Mouse (Mus musculus): ENCODE data around the gene Shb. TPM values are rescaled to one million over a fixed set of nuclear protein-coding genes. Genes with fewer than 3 reads are reported as not detected.
A peak's percentile ranks its signal among the peaks of the same experiment; 100 is the strongest.

The Shb gene
- polyA plus RNA-seq, 1 experiment from 2014 or later, result 11.1 TPM

- ATAC-seq (replicated peaks; ENCODE audit: insufficient number of reproducible peaks, low FRiP score, low TSS enrichment), result no peak
Observed at GRCm38 (mm10) chr4:45471654-45472556, 60.4 kb downstream of the Shb start.

GRCm38 (mm10) chr4:45469057-45469456 lies 63.2 kb downstream of the Shb start:
- Histone ChIP-seq H3K9ac (ENCODE audit: low read depth, low read length) (no peak overlapping the region), H3K4me2 (no peak overlapping the region), H3K4me3 (ENCODE audit: low read depth, low read length) (no peak overlapping the region), H3K4me1 (ENCODE audit: control insufficient read depth, insufficient read depth, low read length) (peaks cover 67% of the 10 kb centered on the region), H3K27me3 (ENCODE audit: control insufficient read depth, insufficient read depth, low read length) (no peaks in the 10 kb centered on the region), H3K27ac (ENCODE audit: low read depth, low read length) (peak overlapping the region; percentile 84), H3K36me3 (ENCODE audit: control insufficient read depth, insufficient read depth, low read length) (peaks cover 6% of the 10 kb centered on the region; the same call in 1 of the 2 replicates), H3K9me3 (replicated peaks; ENCODE audit: control insufficient read depth, low read length) (no peaks in the 10 kb centered on the region)
- 18% methylated on average over 6 of the region's 6 CpGs for WGBS (ENCODE audit: insufficient replicate concordance)
- no peak for ATAC-seq (replicated peaks; ENCODE audit: insufficient number of reproducible peaks, low FRiP score, low TSS enrichment)

More at GRCm38 (mm10) chr4:45471654-45472556, 60.4 kb downstream of the Shb start:
- H3K9me3 ChIP-seq (replicated peaks; ENCODE audit: control insufficient read depth, low read length), result no peaks in the 10 kb centered on the region
- no peak overlapping the region for H3K4me3 ChIP-seq (ENCODE audit: low read depth, low read length)
- H3K4me1 ChIP-seq (ENCODE audit: control insufficient read depth, insufficient read depth, low read length), result peaks cover 84% of the 10 kb centered on the region
- H3K27ac ChIP-seq (ENCODE audit: low read depth, low read length), result peak overlapping the region; percentile 91
- H3K9ac ChIP-seq (ENCODE audit: low read depth, low read length), result peak overlapping the region; percentile 34
- H3K36me3 ChIP-seq (ENCODE audit: control insufficient read depth, insufficient read depth, low read length), result peaks cover 6% of the 10 kb centered on the region; the same call in 1 of the 2 replicates
- H3K4me2 ChIP-seq, result peak overlapping the region; percentile 24
- 33% methylated on average over 11 of the region's 11 CpGs for WGBS (ENCODE audit: insufficient replicate concordance)
- no peaks in the 10 kb centered on the region for H3K27me3 ChIP-seq (ENCODE audit: control insufficient read depth, insufficient read depth, low read length)

DNA sequence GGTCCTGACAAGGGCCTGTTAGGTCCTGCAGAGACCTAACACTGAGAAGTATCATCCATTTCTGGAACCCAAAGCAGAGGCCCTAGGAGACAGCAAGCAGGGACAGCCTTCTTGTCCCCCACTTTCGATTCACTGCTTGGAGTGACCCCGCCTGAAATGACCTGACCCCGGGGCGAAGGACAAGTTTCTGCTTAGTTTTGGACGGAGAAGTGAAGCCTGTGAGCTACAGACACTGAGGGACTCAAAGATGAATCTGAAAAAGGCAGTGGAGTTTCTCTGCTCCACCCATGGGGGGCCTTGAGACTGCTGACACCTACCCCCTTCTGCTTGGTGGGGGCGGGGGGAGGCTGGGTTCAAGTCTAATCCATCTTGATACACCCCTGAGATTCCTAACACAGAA lies 63.8 kb downstream of the Shb start:
- peaks cover 6% of the 10 kb centered on the region; the same call in 1 of the 2 replicates for H3K36me3 ChIP-seq (ENCODE audit: control insufficient read depth, insufficient read depth, low read length)
- H3K27me3 ChIP-seq (ENCODE audit: control insufficient read depth, insufficient read depth, low read length), result no peaks in the 10 kb centered on the region
- no peaks in the 10 kb centered on the region for H3K9me3 ChIP-seq (replicated peaks; ENCODE audit: control insufficient read depth, low read length)
- peak overlapping the region; percentile 1; the same call in 1 of the 2 replicates for H3K9ac ChIP-seq (ENCODE audit: low read depth, low read length)
- H3K27ac ChIP-seq (ENCODE audit: low read depth, low read length), result peak overlapping the region; percentile 84
- no peak for ATAC-seq (replicated peaks; ENCODE audit: insufficient number of reproducible peaks, low FRiP score, low TSS enrichment)
- no peak overlapping the region for H3K4me2 ChIP-seq
- H3K4me1 ChIP-seq (ENCODE audit: control insufficient read depth, insufficient read depth, low read length), result peaks cover 62% of the 10 kb centered on the region
- H3K4me3 ChIP-seq (ENCODE audit: low read depth, low read length), result no peak overlapping the region
- 73% methylated on average over 6 of the region's 6 CpGs for WGBS (ENCODE audit: insufficient replicate concordance)

DNA sequence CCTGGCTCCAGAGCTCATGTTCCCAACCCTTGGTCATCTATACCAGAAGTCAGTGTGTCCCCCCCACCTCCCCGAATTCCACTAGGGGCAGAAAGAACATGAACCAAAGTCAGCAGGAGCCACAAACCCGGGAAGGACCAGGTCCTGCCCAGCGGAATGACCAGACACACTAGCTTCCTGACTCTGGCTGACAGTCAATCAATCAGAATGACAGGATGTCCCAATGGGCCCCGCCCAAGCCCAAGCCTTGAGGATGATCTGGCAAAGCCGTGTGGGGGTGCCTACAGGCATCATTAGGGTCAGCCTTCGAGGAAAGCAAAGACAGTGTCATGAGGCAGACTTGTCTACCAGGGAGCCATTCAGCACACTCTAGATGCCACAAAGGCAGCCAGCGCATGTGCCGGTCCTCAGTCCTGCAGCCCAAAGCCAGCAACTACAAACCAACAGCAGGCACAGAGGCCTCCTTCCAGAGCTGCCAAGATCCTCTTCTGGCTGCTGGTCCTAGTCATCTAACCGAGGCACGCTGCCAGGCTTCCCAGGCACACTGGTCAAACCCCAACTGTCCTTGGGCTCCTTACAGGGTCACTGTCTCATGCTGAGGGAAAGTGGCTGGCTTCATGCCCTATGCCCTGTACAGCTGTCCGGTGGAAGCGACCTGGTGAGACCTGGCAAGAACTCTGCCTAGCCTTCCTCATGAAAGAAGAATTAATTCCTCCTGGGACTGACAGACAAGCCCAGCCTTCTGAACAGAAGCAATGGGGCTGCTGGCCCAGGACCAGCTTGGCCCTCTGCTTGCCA lies 65.0 kb downstream of the Shb start:
- no peak for ATAC-seq (replicated peaks; ENCODE audit: insufficient number of reproducible peaks, low FRiP score, low TSS enrichment)

DNA sequence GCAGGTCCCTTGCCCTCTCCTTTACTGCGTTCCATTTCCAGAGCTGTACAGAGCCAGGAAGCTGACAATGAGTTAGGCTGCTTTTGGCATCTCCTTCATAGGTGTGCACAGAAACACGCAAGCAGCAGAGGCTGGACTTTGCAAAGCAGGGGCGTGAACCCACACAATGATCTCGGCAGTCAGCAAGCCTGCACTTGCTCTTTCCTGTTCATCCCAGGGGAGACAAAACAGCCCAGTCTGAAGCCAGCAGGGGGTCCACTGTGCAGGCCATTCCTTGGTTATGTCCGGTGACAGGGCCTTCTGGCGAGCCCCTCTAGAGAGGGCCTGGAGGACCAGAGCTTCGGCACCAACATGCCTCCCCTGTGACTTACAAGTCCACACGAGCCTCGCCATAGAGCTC lies 67.3 kb downstream of the Shb start:
- Histone ChIP-seq H3K4me3 (ENCODE audit: low read depth, low read length) (no peak overlapping the region), H3K4me2 (no peak overlapping the region), H3K36me3 (ENCODE audit: control insufficient read depth, insufficient read depth, low read length) (0 out of 2 replicates have a peak, but pooled peaks cover 2% of the 10 kb centered on the region), H3K9ac (ENCODE audit: low read depth, low read length) (peak overlapping the region; percentile 17), H3K4me1 (ENCODE audit: control insufficient read depth, insufficient read depth, low read length) (peaks cover 43% of the 10 kb centered on the region), H3K27ac (ENCODE audit: low read depth, low read length) (no peak overlapping the region), H3K9me3 (replicated peaks; ENCODE audit: control insufficient read depth, low read length) (no peaks in the 10 kb centered on the region), H3K27me3 (ENCODE audit: control insufficient read depth, insufficient read depth, low read length) (no peaks in the 10 kb centered on the region)
- no peak for ATAC-seq (replicated peaks; ENCODE audit: insufficient number of reproducible peaks, low FRiP score, low TSS enrichment)
- WGBS (ENCODE audit: insufficient replicate concordance), result 64% methylated on average over 9 of the region's 9 CpGs

More for the DNA sequence above, 65.0 kb downstream of the Shb start:
- H3K4me2 ChIP-seq, result no peak overlapping the region
- no peaks in the 10 kb centered on the region for H3K9me3 ChIP-seq (replicated peaks; ENCODE audit: control insufficient read depth, low read length)
- H3K27me3 ChIP-seq (ENCODE audit: control insufficient read depth, insufficient read depth, low read length), result no peaks in the 10 kb centered on the region
- H3K9ac ChIP-seq (ENCODE audit: low read depth, low read length), result peak overlapping the region; percentile 11; the same call in 1 of the 2 replicates
- 0 out of 2 replicates have a peak overlapping the region, but pooled peaks have one; percentile 13 for H3K27ac ChIP-seq (ENCODE audit: low read depth, low read length)
- peaks cover 6% of the 10 kb centered on the region; the same call in 1 of the 2 replicates for H3K36me3 ChIP-seq (ENCODE audit: control insufficient read depth, insufficient read depth, low read length)
- H3K4me1 ChIP-seq (ENCODE audit: control insufficient read depth, insufficient read depth, low read length), result peaks cover 50% of the 10 kb centered on the region
- WGBS (ENCODE audit: insufficient replicate concordance), result 70% methylated on average over 12 of the region's 12 CpGs
- H3K4me3 ChIP-seq (ENCODE audit: low read depth, low read length), result no peak overlapping the region

DNA sequence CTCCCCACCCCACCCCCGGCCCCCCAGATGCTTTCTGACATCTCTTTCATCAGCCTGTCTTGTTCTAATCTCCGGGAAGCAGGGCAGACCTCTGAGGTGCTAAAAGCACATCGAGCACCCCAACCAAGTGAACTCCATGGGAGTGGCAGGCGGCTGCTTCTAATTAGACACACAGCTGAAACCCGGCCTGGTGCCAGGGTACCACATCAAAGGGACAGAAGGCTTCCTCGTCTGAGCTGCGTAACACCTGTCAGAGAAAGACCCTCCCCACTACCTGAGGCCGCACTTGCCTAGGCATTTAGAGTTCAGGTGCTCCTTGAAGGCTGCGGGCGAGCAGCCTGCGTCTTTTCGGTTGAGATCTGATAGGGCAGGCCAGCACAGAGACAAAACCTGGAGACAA lies 67.7 kb downstream of the Shb start:
- Histone ChIP-seq H3K36me3 (ENCODE audit: control insufficient read depth, insufficient read depth, low read length) (0 out of 2 replicates have a peak, but pooled peaks cover 2% of the 10 kb centered on the region), H3K4me3 (ENCODE audit: low read depth, low read length) (no peak overlapping the region), H3K27me3 (ENCODE audit: control insufficient read depth, insufficient read depth, low read length) (no peaks in the 10 kb centered on the region), H3K9ac (ENCODE audit: low read depth, low read length) (peak overlapping the region; percentile 17; the same call in 1 of the 2 replicates), H3K27ac (ENCODE audit: low read depth, low read length) (no peak overlapping the region), H3K9me3 (replicated peaks; ENCODE audit: control insufficient read depth, low read length) (no peaks in the 10 kb centered on the region), H3K4me2 (no peak overlapping the region), H3K4me1 (ENCODE audit: control insufficient read depth, insufficient read depth, low read length) (peaks cover 42% of the 10 kb centered on the region)
- no peak for ATAC-seq (replicated peaks; ENCODE audit: insufficient number of reproducible peaks, low FRiP score, low TSS enrichment)
- 54% methylated on average over 12 of the region's 12 CpGs for WGBS (ENCODE audit: insufficient replicate concordance)

GRCm38 (mm10) chr4:45464123-45464522 lies 68.1 kb downstream of the Shb start:
- no peaks in the 10 kb centered on the region for H3K9me3 ChIP-seq (replicated peaks; ENCODE audit: control insufficient read depth, low read length)
- H3K27ac ChIP-seq (ENCODE audit: low read depth, low read length), result no peak overlapping the region
- H3K36me3 ChIP-seq (ENCODE audit: control insufficient read depth, insufficient read depth, low read length), result 0 out of 2 replicates have a peak, but pooled peaks cover 2% of the 10 kb centered on the region
- no peaks in the 10 kb centered on the region for H3K27me3 ChIP-seq (ENCODE audit: control insufficient read depth, insufficient read depth, low read length)
- H3K9ac ChIP-seq (ENCODE audit: low read depth, low read length), result no peak overlapping the region
- H3K4me3 ChIP-seq (ENCODE audit: low read depth, low read length), result no peak overlapping the region
- no peak for ATAC-seq (replicated peaks; ENCODE audit: insufficient number of reproducible peaks, low FRiP score, low TSS enrichment)
- 93% methylated on average over 3 of the region's 3 CpGs for WGBS (ENCODE audit: insufficient replicate concordance)
- no peak overlapping the region for H3K4me2 ChIP-seq
- H3K4me1 ChIP-seq (ENCODE audit: control insufficient read depth, insufficient read depth, low read length), result peaks cover 42% of the 10 kb centered on the region

DNA sequence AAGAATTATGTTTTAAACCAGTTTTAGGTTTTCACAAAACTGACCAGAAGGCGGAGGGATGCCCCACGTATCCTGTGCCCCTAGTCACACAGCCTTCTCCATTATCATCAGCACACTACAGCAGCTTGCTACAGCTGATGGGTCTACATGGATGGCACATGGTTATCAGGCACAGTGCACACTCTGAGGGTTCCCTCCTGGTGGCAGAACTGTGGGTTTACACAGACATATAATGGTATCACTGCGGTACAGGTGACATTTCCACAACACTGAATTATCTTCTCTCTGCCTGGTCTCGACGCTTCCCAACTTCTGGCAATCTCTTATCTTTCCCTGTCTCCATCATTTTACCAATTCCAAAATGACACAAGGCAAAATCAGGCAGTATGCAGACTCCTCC lies 69.6 kb downstream of the Shb start:
- WGBS (ENCODE audit: insufficient replicate concordance), result 68% methylated on average over 5 of the region's 5 CpGs
- peaks cover 38% of the 10 kb centered on the region for H3K4me1 ChIP-seq (ENCODE audit: control insufficient read depth, insufficient read depth, low read length)

More for the DNA sequence above, 69.6 kb downstream of the Shb start:
- H3K36me3 ChIP-seq (ENCODE audit: control insufficient read depth, insufficient read depth, low read length), result no peaks in the 10 kb centered on the region
- no peaks in the 10 kb centered on the region for H3K9me3 ChIP-seq (replicated peaks; ENCODE audit: control insufficient read depth, low read length)
- H3K27ac ChIP-seq (ENCODE audit: low read depth, low read length), result no peak overlapping the region
- no peak; the same call in 1 of the 2 replicates for ATAC-seq (replicated peaks; ENCODE audit: insufficient number of reproducible peaks, low FRiP score, low TSS enrichment)
- no peak overlapping the region for H3K4me3 ChIP-seq (ENCODE audit: low read depth, low read length)
- H3K27me3 ChIP-seq (ENCODE audit: control insufficient read depth, insufficient read depth, low read length), result no peaks in the 10 kb centered on the region
- H3K4me2 ChIP-seq, result no peak overlapping the region
- no peak overlapping the region for H3K9ac ChIP-seq (ENCODE audit: low read depth, low read length)
